Mouse (Mus musculus): ENCODE measurements around the gene E4f1.

Gene E4f1

GRCm38 (mm10) chr17:24481027-24481815, 11.1 kb upstream of the E4f1 start:
- no peak for DNase-seq

- no peak for DNase-seq
Measured at GRCm38 (mm10) chr17:24480201-24480826, 10.2 kb upstream of the E4f1 start.

GRCm38 (mm10) chr17:24479431-24479830, 9.3 kb upstream of the E4f1 start:
- DNase-seq: no peak

GRCm38 (mm10) chr17:24478663-24479380, 8.7 kb upstream of the E4f1 start, which contains the start of gene Mlst8:
Gene Mlst8, minus strand, starts transcription at chr17:24479078.
- peak; percentile 95 for DNase-seq

GRCm38 (mm10) chr17:24477985-24478600, 8.0 kb upstream of the E4f1 start:
- peak; percentile 41 for DNase-seq

- DNase-seq: no peak
Measured at GRCm38 (mm10) chr17:24477053-24477984, 7.2 kb upstream of the E4f1 start.

- no peak for DNase-seq
Measured at GRCm38 (mm10) chr17:24476022-24476776, 6.1 kb upstream of the E4f1 start.

GRCm38 (mm10) chr17:24475586-24475985, 5.5 kb upstream of the E4f1 start:
- DNase-seq: no peak

- no peak for DNase-seq
Measured at GRCm38 (mm10) chr17:24474557-24474956, 4.4 kb upstream of the E4f1 start.

- DNase-seq: no peak
Measured at GRCm38 (mm10) chr17:24473612-24474275, 3.6 kb upstream of the E4f1 start, which contains the start of gene Bricd5. Gene Bricd5, plus strand, starts transcription at chr17:24473884.

- peak; percentile 94 for DNase-seq
Measured at GRCm38 (mm10) chr17:24472512-24472911, 2.4 kb upstream of the E4f1 start.

- DNase-seq: peak; percentile 33
Measured at GRCm38 (mm10) chr17:24470701-24471527, 801 bp upstream of the E4f1 start.

GRCm38 (mm10) chr17:24469336-24469909, 690 bp downstream of the E4f1 start:
- no peak for DNase-seq

- DNase-seq: no peak
Measured at GRCm38 (mm10) chr17:24468636-24469246, 1.4 kb downstream of the E4f1 start.

GRCm38 (mm10) chr17:24463374-24464133, 6.6 kb downstream of the E4f1 start:
- DNase-seq: peak; percentile 46

- no peak for DNase-seq
Measured at GRCm38 (mm10) chr17:24462932-24463331, 7.2 kb downstream of the E4f1 start.

GRCm38 (mm10) chr17:24461580-24461979, 8.5 kb downstream of the E4f1 start:
- no peak for DNase-seq
